Mouse (Mus musculus): ENCODE measurements around the gene Rapgef4. TPM values are rescaled to one million over a fixed set of nuclear protein-coding genes. Genes with fewer than 3 reads are reported as not detected.

The Rapgef4 gene
- polyA plus RNA-seq, 1 experiment from 2014 or later, result 5.3 TPM

DNA sequence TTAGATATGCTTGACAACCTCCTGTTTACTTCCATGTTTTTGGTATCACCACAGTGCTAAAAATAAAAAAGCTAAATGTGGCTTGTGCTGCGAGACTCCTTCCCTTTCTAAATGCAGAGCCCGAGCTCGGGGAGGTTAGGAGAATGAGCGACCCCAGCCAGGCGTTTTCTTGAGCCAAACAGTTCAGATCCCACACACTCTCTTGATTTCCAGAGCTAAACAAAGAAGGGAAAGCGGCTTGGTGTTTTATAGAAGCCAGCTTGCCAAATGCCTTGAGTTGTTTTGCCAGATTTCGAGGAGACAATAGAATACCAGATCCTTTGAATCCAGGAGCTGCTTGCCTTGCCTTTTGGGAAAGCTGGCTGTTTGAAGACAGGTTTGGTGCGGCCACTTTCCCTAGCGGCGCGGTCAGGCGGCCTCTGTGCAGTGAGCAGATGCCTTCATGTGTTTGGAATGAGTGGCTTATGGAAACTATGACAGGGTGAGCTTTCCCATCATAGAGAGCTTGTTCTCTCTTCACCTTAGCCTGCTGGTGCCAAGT, 254.4 kb downstream of the Rapgef4 start:
- WGBS, result 27% methylated on average over 12 of the region's 12 CpGs
- Histone ChIP-seq H3K27me3 (replicated peaks) (no peaks in the 10 kb centered on the region), H3K9ac (peak overlapping the region; percentile 66), H3K27ac (ENCODE audit: poor library complexity, severe bottlenecking) (peak overlapping the region; percentile 99), H3K36me3 (no peaks in the 10 kb centered on the region), H3K4me1 (replicated peaks) (peaks cover 28% of the 10 kb centered on the region), H3K4me2 (peak overlapping the region; percentile 52), H3K4me3 (no peak overlapping the region), H3K9me3 (replicated peaks) (no peaks in the 10 kb centered on the region)
- peak; percentile 81 for ATAC-seq (ENCODE audit: insufficient number of reproducible peaks, low FRiP score)

DNA sequence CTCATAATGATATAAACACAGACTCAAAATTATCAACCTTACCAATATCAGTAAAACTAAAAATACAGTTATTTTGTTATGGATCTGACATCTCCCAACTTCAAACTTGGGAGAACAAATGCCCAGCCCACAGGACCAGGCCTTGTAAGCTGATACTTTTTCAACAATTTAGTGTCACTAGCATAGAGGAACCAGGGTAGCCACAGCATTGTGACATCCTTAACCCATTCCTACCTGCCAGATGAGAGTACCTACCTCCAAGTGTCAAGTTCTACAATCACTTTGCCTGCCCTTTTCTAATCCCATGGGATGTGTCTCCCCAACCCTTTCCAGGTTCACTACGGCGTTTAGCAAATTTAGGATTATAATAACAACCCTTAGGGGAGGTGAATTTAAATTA, 257.4 kb downstream of the Rapgef4 start:
- Histone ChIP-seq H3K4me2 (no peak overlapping the region), H3K4me3 (no peak overlapping the region), H3K36me3 (no peaks in the 10 kb centered on the region), H3K9ac (no peak overlapping the region), H3K9me3 (replicated peaks) (no peaks in the 10 kb centered on the region), H3K27me3 (replicated peaks) (no peaks in the 10 kb centered on the region), H3K27ac (ENCODE audit: poor library complexity, severe bottlenecking) (no peak overlapping the region), H3K4me1 (replicated peaks) (peaks cover 37% of the 10 kb centered on the region)
- no peak for ATAC-seq (ENCODE audit: insufficient number of reproducible peaks, low FRiP score)
- 95% methylated on average over 2 of the region's 2 CpGs for WGBS

DNA sequence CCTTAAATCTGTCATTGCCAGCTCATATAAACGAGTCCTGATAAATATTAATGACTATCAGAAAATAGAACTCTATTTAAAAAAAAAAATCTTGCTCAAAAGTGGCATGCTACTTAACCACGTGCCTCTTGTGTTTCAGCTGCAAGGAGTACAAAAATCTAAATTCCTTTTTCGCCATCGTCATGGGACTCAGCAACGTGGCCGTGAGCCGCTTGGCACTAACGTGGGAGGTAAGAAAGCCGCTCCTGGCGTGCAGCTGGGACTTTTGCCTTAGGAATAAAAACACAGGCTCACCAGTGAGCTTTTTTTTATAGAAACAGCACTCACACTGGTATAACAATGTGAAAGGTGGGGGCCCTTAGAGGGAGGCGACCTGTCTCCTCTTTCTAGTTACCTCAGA, 257.9 kb downstream of the Rapgef4 start:
- no peak overlapping the region for H3K27ac ChIP-seq (ENCODE audit: poor library complexity, severe bottlenecking)

DNA sequence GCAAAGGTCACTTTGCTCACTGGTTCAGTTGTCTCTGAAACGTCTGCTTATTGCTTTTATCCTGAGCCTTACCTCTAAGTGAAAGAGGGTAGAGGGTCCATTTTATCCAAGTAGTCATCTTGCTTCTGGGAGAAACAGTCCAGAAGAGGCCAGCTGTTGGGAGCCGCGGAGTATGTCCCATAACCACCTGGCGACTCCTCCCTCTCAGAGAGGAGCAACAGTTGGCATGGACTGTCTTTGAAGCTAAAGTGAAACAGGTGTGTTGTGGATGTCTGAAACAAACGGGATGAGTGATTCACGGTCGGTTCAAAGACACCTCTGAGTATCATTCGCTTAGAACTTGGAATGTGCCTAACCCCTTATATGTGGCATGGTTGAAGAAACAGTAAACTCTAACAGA, 258.4 kb downstream of the Rapgef4 start:
- Histone ChIP-seq H3K9ac (no peak overlapping the region), H3K36me3 (no peaks in the 10 kb centered on the region), H3K27ac (ENCODE audit: poor library complexity, severe bottlenecking) (no peak overlapping the region), H3K4me1 (replicated peaks) (peaks cover 41% of the 10 kb centered on the region), H3K9me3 (replicated peaks) (no peaks in the 10 kb centered on the region), H3K4me3 (no peak overlapping the region), H3K27me3 (replicated peaks) (no peaks in the 10 kb centered on the region), H3K4me2 (no peak overlapping the region)
- no peak for ATAC-seq (ENCODE audit: insufficient number of reproducible peaks, low FRiP score)
- WGBS, result 88% methylated on average over 8 of the region's 8 CpGs

More for the DNA sequence above, 257.9 kb downstream of the Rapgef4 start:
- no peak for ATAC-seq (ENCODE audit: insufficient number of reproducible peaks, low FRiP score)
- H3K36me3 ChIP-seq, result no peaks in the 10 kb centered on the region
- H3K9me3 ChIP-seq (replicated peaks), result no peaks in the 10 kb centered on the region
- no peaks in the 10 kb centered on the region for H3K27me3 ChIP-seq (replicated peaks)
- no peak overlapping the region for H3K9ac ChIP-seq
- no peak overlapping the region for H3K4me3 ChIP-seq
- WGBS, result 87% methylated on average over 11 of the region's 11 CpGs
- H3K4me1 ChIP-seq (replicated peaks), result peaks cover 41% of the 10 kb centered on the region
- H3K4me2 ChIP-seq, result no peak overlapping the region

DNA sequence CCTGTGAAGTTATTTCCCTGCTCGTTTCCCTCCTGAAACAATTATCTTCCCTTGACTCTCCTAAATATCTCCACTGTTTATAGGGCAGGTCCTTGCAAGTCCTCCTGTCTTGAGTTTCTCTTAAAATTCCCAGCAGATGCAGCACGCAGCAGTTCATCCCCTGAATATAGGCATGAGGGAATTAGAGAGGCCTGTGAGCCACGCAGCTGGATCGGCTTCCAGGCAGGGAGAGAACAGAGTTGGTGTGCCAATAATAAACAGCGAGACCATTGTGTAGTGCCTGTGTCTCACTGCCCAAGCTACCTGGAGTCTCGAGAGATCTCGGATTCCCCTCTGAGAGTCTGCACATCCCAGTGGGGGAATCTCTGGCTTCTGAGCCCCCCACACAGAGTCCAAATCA, 259.0 kb downstream of the Rapgef4 start:
- Histone ChIP-seq H3K27ac (ENCODE audit: poor library complexity, severe bottlenecking) (no peak overlapping the region; the same call in 1 of the 2 replicates), H3K4me1 (replicated peaks) (peaks cover 41% of the 10 kb centered on the region)
- ATAC-seq (ENCODE audit: insufficient number of reproducible peaks, low FRiP score), result no peak

DNA sequence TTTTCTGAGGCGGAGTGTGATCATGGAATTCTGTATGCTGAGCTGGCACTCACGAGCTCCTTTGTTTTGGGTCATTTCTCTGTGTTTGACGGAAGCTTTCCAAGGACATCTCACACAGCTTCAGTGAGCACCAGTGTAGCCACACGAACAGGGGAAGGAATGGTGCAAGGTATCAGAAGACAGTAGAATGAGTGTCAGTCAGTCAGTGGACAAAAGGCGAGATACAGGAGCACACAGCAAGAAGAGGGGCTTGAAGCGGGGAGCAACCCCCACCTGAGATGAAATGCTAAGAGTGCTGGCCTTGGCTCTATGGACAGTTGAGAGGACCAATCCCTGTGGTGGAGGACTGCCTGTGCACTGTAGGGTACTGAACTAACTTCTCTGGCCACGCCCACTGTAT, 259.7 kb downstream of the Rapgef4 start:
- Histone ChIP-seq H3K9ac (no peak overlapping the region), H3K4me1 (replicated peaks) (peaks cover 36% of the 10 kb centered on the region), H3K9me3 (replicated peaks) (no peaks in the 10 kb centered on the region), H3K36me3 (no peaks in the 10 kb centered on the region), H3K27me3 (replicated peaks) (no peaks in the 10 kb centered on the region), H3K4me3 (no peak overlapping the region), H3K27ac (ENCODE audit: poor library complexity, severe bottlenecking) (no peak overlapping the region), H3K4me2 (no peak overlapping the region)
- ATAC-seq (ENCODE audit: insufficient number of reproducible peaks, low FRiP score), result no peak
- 75% methylated on average over 7 of the region's 7 CpGs for WGBS

More for the DNA sequence above, 259.0 kb downstream of the Rapgef4 start:
- Histone ChIP-seq H3K9me3 (replicated peaks) (no peaks in the 10 kb centered on the region), H3K9ac (no peak overlapping the region), H3K4me3 (no peak overlapping the region), H3K4me2 (no peak overlapping the region), H3K27me3 (replicated peaks) (no peaks in the 10 kb centered on the region), H3K36me3 (no peaks in the 10 kb centered on the region)
- 60% methylated on average over 7 of the region's 7 CpGs for WGBS

DNA sequence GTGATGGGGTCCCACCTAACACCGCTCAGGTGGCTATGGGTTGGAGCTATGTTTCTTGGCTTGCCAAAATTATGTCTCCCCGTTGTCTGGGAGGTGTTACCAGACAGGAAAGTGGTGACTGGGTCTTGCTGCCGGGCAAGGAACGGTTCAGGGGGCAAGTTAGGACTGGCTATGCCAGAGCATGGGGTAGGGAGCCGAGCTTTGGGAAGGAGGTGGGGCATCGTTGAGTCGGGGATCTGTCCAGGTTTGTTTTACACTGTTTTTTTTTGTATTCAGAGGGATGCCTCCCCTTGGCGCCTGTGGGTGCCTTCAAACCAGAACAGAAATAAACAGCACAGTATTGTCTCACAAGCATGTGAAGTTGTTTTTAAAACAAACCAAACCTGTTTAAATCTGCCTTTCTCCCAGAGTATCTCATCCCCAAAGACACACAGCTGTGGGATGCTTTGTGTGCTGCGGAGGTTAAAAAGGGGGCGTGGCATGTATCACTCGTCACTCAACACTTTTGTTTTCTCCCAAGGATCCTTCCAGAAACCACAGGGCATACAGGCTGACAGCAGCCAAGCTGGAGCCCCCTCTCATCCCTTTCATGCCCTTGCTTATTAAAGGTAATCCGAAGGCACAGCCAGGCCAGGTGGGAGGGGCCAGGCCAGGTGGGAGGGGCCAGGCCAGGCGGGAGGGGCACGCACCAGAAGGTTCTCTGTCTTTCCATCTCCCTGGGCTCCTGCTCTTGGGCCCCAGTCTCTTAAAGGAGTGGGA, 260.9 kb downstream of the Rapgef4 start:
- no peak overlapping the region for H3K9ac ChIP-seq
- H3K9me3 ChIP-seq (replicated peaks), result no peaks in the 10 kb centered on the region
- H3K36me3 ChIP-seq, result no peaks in the 10 kb centered on the region
- H3K4me2 ChIP-seq, result peak overlapping the region; percentile 36
- 47% methylated on average over 14 of the region's 14 CpGs for WGBS
- H3K4me3 ChIP-seq, result 0 out of 2 replicates have a peak overlapping the region, but pooled peaks have one; percentile 11
- peaks cover 26% of the 10 kb centered on the region for H3K4me1 ChIP-seq (replicated peaks)
- ATAC-seq (ENCODE audit: insufficient number of reproducible peaks, low FRiP score), result no peak
- no peak overlapping the region for H3K27ac ChIP-seq (ENCODE audit: poor library complexity, severe bottlenecking)
- no peaks in the 10 kb centered on the region for H3K27me3 ChIP-seq (replicated peaks)

DNA sequence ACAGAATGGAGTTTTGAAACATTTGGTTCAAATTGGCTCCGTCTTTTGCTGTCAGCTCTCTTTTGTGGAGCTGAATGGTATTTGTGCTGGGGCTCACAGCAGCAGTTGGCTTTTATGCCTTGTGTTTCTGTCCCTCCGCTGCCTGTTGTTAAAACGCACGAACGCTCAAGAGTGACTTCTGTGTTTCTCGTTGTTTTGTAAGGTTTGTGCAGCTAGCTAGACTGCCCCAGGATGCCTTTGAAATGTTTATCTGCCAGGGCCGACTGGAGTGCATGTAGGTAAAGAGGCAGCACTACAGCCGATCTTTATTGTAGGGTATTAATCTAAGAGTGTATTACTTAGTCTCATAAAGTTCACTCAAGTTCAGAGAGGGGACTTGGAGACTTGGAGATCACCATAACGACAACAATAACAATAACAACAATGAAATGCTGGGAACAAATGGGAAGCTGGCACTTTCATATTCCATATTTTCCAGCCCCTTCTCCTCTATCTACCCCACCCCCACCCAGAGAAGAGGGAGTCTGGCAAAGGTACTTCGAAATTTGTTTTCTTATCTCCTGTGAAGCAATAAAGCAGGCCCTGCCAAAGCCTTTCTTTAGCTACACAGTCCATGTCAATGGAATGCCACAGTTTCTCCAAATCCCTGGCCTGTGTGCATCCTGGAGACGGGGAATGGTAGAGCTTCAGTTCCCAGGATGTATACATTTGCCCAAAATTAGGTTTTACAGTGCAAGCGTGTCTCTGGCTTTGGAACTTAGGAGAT, 262.1 kb downstream of the Rapgef4 start:
- H3K27ac ChIP-seq (ENCODE audit: poor library complexity, severe bottlenecking), result peak overlapping the region; percentile 66
- H3K4me2 ChIP-seq, result 0 out of 2 replicates have a peak overlapping the region, but pooled peaks have one; percentile 3
- H3K9ac ChIP-seq, result no peak overlapping the region

DNA sequence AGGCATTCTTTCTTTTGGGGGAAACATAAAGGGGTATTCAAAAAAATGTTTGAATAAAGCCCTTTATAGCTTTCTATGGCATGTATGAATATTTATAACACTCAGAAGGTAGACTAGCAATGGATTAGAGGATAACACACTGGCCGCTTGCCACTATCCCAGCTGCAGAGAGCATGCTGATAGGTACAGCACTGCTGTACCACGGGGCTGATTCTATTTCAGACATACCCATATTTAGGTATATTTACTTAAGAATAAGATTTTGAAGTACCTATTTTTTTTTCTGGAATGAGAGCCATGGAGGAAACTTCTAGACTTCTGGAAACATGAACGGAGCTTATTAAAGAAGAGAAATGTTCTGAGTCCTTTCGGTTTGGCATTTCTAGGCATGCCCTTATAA, 264.6 kb downstream of the Rapgef4 start:
- H3K4me3 ChIP-seq, result no peak overlapping the region
- H3K27ac ChIP-seq (ENCODE audit: poor library complexity, severe bottlenecking), result no peak overlapping the region
- 71% methylated on average over 4 of the region's 4 CpGs for WGBS
- ATAC-seq (ENCODE audit: insufficient number of reproducible peaks, low FRiP score), result no peak
- peaks cover 20% of the 10 kb centered on the region for H3K4me1 ChIP-seq (replicated peaks)
- no peak overlapping the region for H3K4me2 ChIP-seq
- H3K36me3 ChIP-seq, result no peaks in the 10 kb centered on the region
- H3K9ac ChIP-seq, result no peak overlapping the region
- no peaks in the 10 kb centered on the region for H3K9me3 ChIP-seq (replicated peaks)
- H3K27me3 ChIP-seq (replicated peaks), result no peaks in the 10 kb centered on the region

More for the DNA sequence above, 262.1 kb downstream of the Rapgef4 start:
- WGBS, result 59% methylated on average over 12 of the region's 12 CpGs
- Histone ChIP-seq H3K36me3 (no peaks in the 10 kb centered on the region), H3K27me3 (replicated peaks) (no peaks in the 10 kb centered on the region), H3K9me3 (replicated peaks) (no peaks in the 10 kb centered on the region), H3K4me1 (replicated peaks) (peaks cover 26% of the 10 kb centered on the region), H3K4me3 (no peak overlapping the region)
- no peak for ATAC-seq (ENCODE audit: insufficient number of reproducible peaks, low FRiP score)

DNA sequence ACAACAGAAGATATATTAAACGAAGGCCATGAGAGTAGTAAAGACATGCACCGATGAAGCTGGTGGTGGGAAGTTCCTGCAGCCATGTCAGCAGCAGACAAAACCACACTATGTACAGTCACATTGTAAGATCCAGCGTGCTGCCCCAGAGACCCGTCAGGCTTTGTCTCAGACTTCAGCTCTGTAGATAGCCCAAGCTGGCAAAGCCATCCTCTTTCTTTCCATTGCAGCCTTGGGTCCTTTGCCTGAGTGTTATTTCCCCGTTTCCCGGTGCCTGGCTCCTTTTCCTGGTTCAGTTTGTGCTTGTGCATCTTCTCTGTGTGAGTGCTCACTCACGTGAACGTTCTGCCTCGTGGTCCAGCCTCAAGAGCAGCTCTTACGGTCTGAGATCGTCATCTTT, 265.3 kb downstream of the Rapgef4 start:
- Histone ChIP-seq H3K27ac (ENCODE audit: poor library complexity, severe bottlenecking) (no peak overlapping the region), H3K36me3 (no peaks in the 10 kb centered on the region), H3K4me2 (no peak overlapping the region), H3K27me3 (replicated peaks) (no peaks in the 10 kb centered on the region), H3K4me1 (replicated peaks) (peaks cover 20% of the 10 kb centered on the region), H3K9me3 (replicated peaks) (no peaks in the 10 kb centered on the region), H3K9ac (no peak overlapping the region), H3K4me3 (no peak overlapping the region)
- WGBS, result 85% methylated on average over 11 of the region's 11 CpGs
- ATAC-seq (ENCODE audit: insufficient number of reproducible peaks, low FRiP score), result no peak

DNA sequence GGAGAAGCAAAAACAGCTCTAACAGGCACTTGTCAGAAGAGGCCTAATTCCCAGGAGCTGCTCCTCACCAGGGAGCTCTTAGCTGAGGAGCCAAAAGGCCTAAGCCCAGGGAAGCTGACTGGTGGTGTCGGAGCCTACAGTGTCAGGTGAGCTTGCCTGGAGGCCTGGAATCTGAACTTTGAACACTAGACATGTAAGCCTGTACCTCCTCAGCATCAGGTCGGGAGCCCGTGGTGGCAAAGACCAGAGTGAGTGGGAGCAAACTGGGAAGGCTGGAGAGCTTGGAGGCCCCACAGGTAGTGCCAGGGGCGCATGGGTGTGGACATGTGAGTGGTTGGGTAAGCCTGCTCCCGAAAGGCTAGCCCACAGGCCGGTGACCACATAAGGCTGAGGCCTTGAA, 266.8 kb downstream of the Rapgef4 start:
- WGBS, result 82% methylated on average over 6 of the region's 6 CpGs

More for the DNA sequence above, 266.8 kb downstream of the Rapgef4 start:
- no peak for ATAC-seq (ENCODE audit: insufficient number of reproducible peaks, low FRiP score)
- Histone ChIP-seq H3K4me2 (no peak overlapping the region), H3K27me3 (replicated peaks) (no peaks in the 10 kb centered on the region), H3K27ac (ENCODE audit: poor library complexity, severe bottlenecking) (no peak overlapping the region), H3K9ac (no peak overlapping the region), H3K36me3 (no peaks in the 10 kb centered on the region), H3K9me3 (replicated peaks) (no peaks in the 10 kb centered on the region), H3K4me3 (no peak overlapping the region), H3K4me1 (replicated peaks) (peaks cover 11% of the 10 kb centered on the region)
